Mouse (Mus musculus) hindbrain, embryonic 14.5 days (tissue): ENCODE measurements around the gene Osbpl6. TPM values are rescaled to one million over a fixed set of nuclear protein-coding genes. Genes with fewer than 3 reads are reported as not detected.

Experiments
- ATAC-seq: fragments of 200-750 bp; cut with Nextera tagmentation; 2 replicates; pipeline ENCODE4 v1.8.0; 2017; ENCODE audit warnings: moderate number of reproducible peaks, mild to moderate bottlenecking, moderate TSS enrichment, moderate library complexity; ENCODE audit not compliant: low FRiP score
- DNase-seq: peaks from one replicate; pipeline ENCODE4 v3.0.0-alpha.2; 2015; ENCODE audit warnings: low spot score
- H3K27ac ChIP-seq: fragments of 300-500 bp; sonication (generic); 2 replicates; pipeline ENCODE4 v1.5.1; 2014; ENCODE audit warnings: mild to moderate bottlenecking, moderate library complexity
- H3K27me3 ChIP-seq: fragments of 300-500 bp; sonication (generic); 2 replicates; pipeline ENCODE4 v1.6.1; 2014; ENCODE audit warnings: mild to moderate bottlenecking, low read length, mixed read lengths; ENCODE audit not compliant: control insufficient read depth, insufficient read depth
- H3K36me3 ChIP-seq: fragments of 300-500 bp; sonication (generic); replicated peaks from 2 replicates; pipeline ENCODE4 v1.6.1; 2014; ENCODE audit not compliant: control insufficient read depth, insufficient read depth
- H3K4me1 ChIP-seq: fragments of 300-500 bp; sonication (generic); replicated peaks from 2 replicates; pipeline ENCODE4 v1.6.1; 2014; ENCODE audit warnings: antibody characterized with exemption, low read length, mixed read lengths; ENCODE audit not compliant: control insufficient read depth, insufficient read depth
- H3K4me2 ChIP-seq: fragments of 300-500 bp; sonication (generic); replicated peaks from 2 replicates; pipeline ENCODE4 v1.6.1; 2014; ENCODE audit warnings: mild to moderate bottlenecking, moderate library complexity
- H3K4me3 ChIP-seq: fragments of 300-500 bp; sonication (generic); replicated peaks from 2 replicates; pipeline ENCODE4 v1.5.1; 2014; ENCODE audit warnings: mild to moderate bottlenecking, low read length
- H3K9ac ChIP-seq: fragments of 300-500 bp; sonication (generic); 2 replicates; pipeline ENCODE4 v1.6.1; 2014
- H3K9me3 ChIP-seq: fragments of 300-500 bp; sonication (generic); 2 replicates; pipeline ENCODE4 v1.6.1; 2016; ENCODE audit warnings: low read length; ENCODE audit not compliant: control insufficient read depth
- WGBS: fragments of 180-500 bp; shearing (Covaris S2); extraction: QIAGEN DNeasy Blood & Tissue Kit; methylation state at CpG from one replicate; pipeline ENCODE4 v1.1.7; 2014; 5-methylcytosine and 5-hydroxymethylcytosine counted together
- microRNA-seq: library from miRNA; unstranded; fragments of <30 nt; microRNA quantifications from one replicate; pipeline ENCODE4, GENCODE M21; 2016
- polyA plus RNA-seq: library from polyadenylated mRNA; unstranded; fragments of >200 nt; fragmentation: Nextera tagmentation; extraction: Ambion mirVana; gene quantifications from 2 replicates; pipeline ENCODE4 v1.2.1, GENCODE M21; 2014

Gene Osbpl6
- polyA plus RNA-seq, 1 experiment from 2014 or later = 31.2 TPM

- Histone ChIP-seq H3K9me3 (no peaks in the 10 kb centered on the region), H3K27ac (peak overlapping the region; percentile 89), H3K9ac (peak overlapping the region; percentile 49), H3K27me3 (no peaks in the 10 kb centered on the region), H3K4me3 (peak overlapping the region; percentile 66), H3K36me3 (peaks cover 4% of the 10 kb centered on the region; the same call in 1 of the 2 replicates), H3K4me1 (peaks cover 18% of the 10 kb centered on the region), H3K4me2 (peak overlapping the region; percentile 52)
- WGBS = 34% methylated on average over 13 of the region's 13 CpGs
- ATAC-seq = peak; percentile 16; the same call in 1 of the 2 replicates
- DNase-seq = peak; percentile 40
Observed at GRCm38 (mm10) chr2:76648666-76649141, 242.4 kb downstream of the Osbpl6 start.

Small RNA genes within 50 kb of the gene (microRNA-seq; reads per million reads assigned to microRNA genes)
- gene Gm23164 = not detected

Other genes starting within 250 kb of the Osbpl6 start
- gene Pde11a, start 67.7 kb upstream of the Osbpl6 start, polyA plus RNA-seq = 1.4 and 1.7 TPM in 2 replicates
- gene Cyct, start 46.1 kb upstream of the Osbpl6 start, polyA plus RNA-seq = 0.64 TPM in 1 of 2 replicates, not detected in the other
- 15.9 and 17.1 TPM in 2 replicates for gene Rbm45, start 36.5 kb upstream of the Osbpl6 start, polyA plus RNA-seq
- 112 and 119 TPM in 2 replicates for gene Prkra, start 241.5 kb downstream of the Osbpl6 start, polyA plus RNA-seq
- 0.68 TPM in 2 replicates for gene Pjvk, start 242.0 kb downstream of the Osbpl6 start, polyA plus RNA-seq